Mouse (Mus musculus) hindbrain, embryonic 14.5 days (tissue): ENCODE data around the gene 1700029F12Rik. TPM values are rescaled to one million over a fixed set of nuclear protein-coding genes. Genes with fewer than 3 reads are reported as not detected.

ENCODE experiments used
- ATAC-seq: fragments of 200-750 bp; cut with Nextera tagmentation; 2 replicates; pipeline ENCODE4 v1.8.0; 2017; ENCODE audit warnings: moderate number of reproducible peaks, mild to moderate bottlenecking, moderate TSS enrichment, moderate library complexity; ENCODE audit not compliant: low FRiP score
- DNase-seq: peaks from one replicate; pipeline ENCODE4 v3.0.0-alpha.2; 2015; ENCODE audit warnings: low spot score
- H3K27ac ChIP-seq: fragments of 300-500 bp; sonication (generic); 2 replicates; pipeline ENCODE4 v1.5.1; 2014; ENCODE audit warnings: mild to moderate bottlenecking, moderate library complexity
- H3K27me3 ChIP-seq: fragments of 300-500 bp; sonication (generic); 2 replicates; pipeline ENCODE4 v1.6.1; 2014; ENCODE audit warnings: mild to moderate bottlenecking, low read length, mixed read lengths; ENCODE audit not compliant: control insufficient read depth, insufficient read depth
- H3K36me3 ChIP-seq: fragments of 300-500 bp; sonication (generic); replicated peaks from 2 replicates; pipeline ENCODE4 v1.6.1; 2014; ENCODE audit not compliant: control insufficient read depth, insufficient read depth
- H3K4me1 ChIP-seq: fragments of 300-500 bp; sonication (generic); replicated peaks from 2 replicates; pipeline ENCODE4 v1.6.1; 2014; ENCODE audit warnings: antibody characterized with exemption, low read length, mixed read lengths; ENCODE audit not compliant: control insufficient read depth, insufficient read depth
- H3K4me2 ChIP-seq: fragments of 300-500 bp; sonication (generic); replicated peaks from 2 replicates; pipeline ENCODE4 v1.6.1; 2014; ENCODE audit warnings: mild to moderate bottlenecking, moderate library complexity
- H3K4me3 ChIP-seq: fragments of 300-500 bp; sonication (generic); replicated peaks from 2 replicates; pipeline ENCODE4 v1.5.1; 2014; ENCODE audit warnings: mild to moderate bottlenecking, low read length
- H3K9ac ChIP-seq: fragments of 300-500 bp; sonication (generic); 2 replicates; pipeline ENCODE4 v1.6.1; 2014
- H3K9me3 ChIP-seq: fragments of 300-500 bp; sonication (generic); 2 replicates; pipeline ENCODE4 v1.6.1; 2016; ENCODE audit warnings: low read length; ENCODE audit not compliant: control insufficient read depth
- WGBS: fragments of 180-500 bp; shearing (Covaris S2); extraction: QIAGEN DNeasy Blood & Tissue Kit; methylation state at CpG from one replicate; pipeline ENCODE4 v1.1.7; 2014; 5-methylcytosine and 5-hydroxymethylcytosine counted together
- polyA plus RNA-seq: library from polyadenylated mRNA; unstranded; fragments of >200 nt; fragmentation: Nextera tagmentation; extraction: Ambion mirVana; gene quantifications from 2 replicates; pipeline ENCODE4 v1.2.1, GENCODE M21; 2014

Gene 1700029F12Rik
- not detected in 2 replicates for polyA plus RNA-seq

GRCm38 (mm10) chr13:97034262-97034661 lies at the start of gene 1700029F12Rik:
TSS of gene 1700029F12Rik (minus strand) at chr13:97034362.
- no peak for DNase-seq
- WGBS = 88% methylated on average over 2 of the region's 2 CpGs
- Histone ChIP-seq H3K4me1 (no peaks in the 10 kb centered on the region), H3K9ac (no peak within 1 kb of the TSS), H3K27ac (no peak within 1 kb of the TSS), H3K4me3 (no peak within 1 kb of the TSS), H3K4me2 (no peak within 1 kb of the TSS), H3K36me3 (no peaks in the 10 kb centered on the region), H3K9me3 (no peaks in the 10 kb centered on the region), H3K27me3 (no peaks in the 10 kb centered on the region)
- no peak for ATAC-seq

DNA sequence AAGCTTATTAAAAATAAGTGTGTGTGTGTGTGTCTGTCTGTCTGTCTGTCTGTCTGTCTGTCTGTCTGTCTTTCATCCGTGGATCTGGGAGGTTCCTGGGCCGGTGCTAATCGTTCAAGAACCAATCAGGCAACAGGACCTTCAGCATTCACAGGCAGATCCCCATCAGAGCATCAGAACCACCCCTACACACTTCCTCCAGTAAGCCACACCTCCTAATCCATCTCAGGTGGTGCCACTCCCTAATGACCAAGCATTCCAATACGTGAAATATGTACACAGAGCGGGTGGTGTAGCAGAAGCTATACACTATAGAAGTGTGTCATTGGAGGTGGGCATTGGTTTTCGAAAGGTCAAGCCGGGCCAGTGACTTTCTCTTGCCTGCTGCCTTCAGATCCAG lies 48.3 kb upstream of the 1700029F12Rik start:
- H3K27me3 ChIP-seq = no peaks in the 10 kb centered on the region
- no peak overlapping the region for H3K9ac ChIP-seq
- no peak for ATAC-seq
- no peak overlapping the region for H3K4me3 ChIP-seq
- no peak for DNase-seq
- no peak overlapping the region for H3K4me2 ChIP-seq
- H3K4me1 ChIP-seq = no peaks in the 10 kb centered on the region
- H3K36me3 ChIP-seq = no peaks in the 10 kb centered on the region
- no peaks in the 10 kb centered on the region for H3K9me3 ChIP-seq
- WGBS = 90% methylated on average over 7 of the region's 7 CpGs
- H3K27ac ChIP-seq = no peak overlapping the region

GRCm38 (mm10) chr13:97080615-97081014 lies 46.5 kb upstream of the 1700029F12Rik start:
- H3K9me3 ChIP-seq = no peaks in the 10 kb centered on the region
- ATAC-seq = no peak
- no peak overlapping the region for H3K4me2 ChIP-seq
- no peaks in the 10 kb centered on the region for H3K36me3 ChIP-seq
- WGBS = 90% methylated on average over 3 of the region's 3 CpGs
- no peaks in the 10 kb centered on the region for H3K27me3 ChIP-seq
- H3K4me3 ChIP-seq = no peak overlapping the region
- DNase-seq = no peak
- no peak overlapping the region for H3K9ac ChIP-seq
- H3K4me1 ChIP-seq = no peaks in the 10 kb centered on the region
- H3K27ac ChIP-seq = no peak overlapping the region

- H3K36me3 ChIP-seq = no peaks in the 10 kb centered on the region
- H3K27me3 ChIP-seq = no peaks in the 10 kb centered on the region
- H3K4me2 ChIP-seq = no peak overlapping the region
- H3K4me1 ChIP-seq = no peaks in the 10 kb centered on the region
- no peak for DNase-seq
- no peak overlapping the region for H3K27ac ChIP-seq
- no peak for ATAC-seq
- H3K4me3 ChIP-seq = no peak overlapping the region
- H3K9me3 ChIP-seq = no peaks in the 10 kb centered on the region
- H3K9ac ChIP-seq = no peak overlapping the region
- WGBS = 87% methylated on average over 2 of the region's 2 CpGs
These were observed 46.0 kb upstream of the 1700029F12Rik start for GRCm38 (mm10) chr13:97080201-97080600.

DNA sequence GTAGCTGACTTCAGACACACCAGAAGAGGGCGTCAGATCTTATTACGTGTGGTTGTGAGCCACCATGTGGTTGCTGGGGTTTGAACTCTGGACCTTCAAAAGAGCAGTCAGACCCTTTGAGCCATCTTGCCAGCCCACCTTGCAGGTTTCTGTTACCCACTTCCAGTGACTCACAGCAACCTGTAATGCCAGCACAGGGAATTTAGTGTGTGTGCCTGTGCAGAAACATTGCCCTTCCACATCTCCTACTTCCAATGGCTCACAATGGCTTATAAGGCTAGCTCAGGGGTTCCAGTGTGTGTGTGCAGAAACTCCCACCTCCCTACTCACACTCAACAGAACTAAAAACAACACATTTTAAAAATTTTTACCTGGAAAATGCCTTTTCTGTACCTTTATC lies 43.4 kb upstream of the 1700029F12Rik start:
- Histone ChIP-seq H3K36me3 (no peaks in the 10 kb centered on the region), H3K4me1 (0 out of 2 replicates have a peak, but pooled peaks cover 3% of the 10 kb centered on the region), H3K27ac (no peak overlapping the region), H3K4me2 (no peak overlapping the region), H3K4me3 (no peak overlapping the region), H3K9me3 (no peaks in the 10 kb centered on the region), H3K9ac (no peak overlapping the region), H3K27me3 (no peaks in the 10 kb centered on the region)
- WGBS = 92% methylated on average over 2 of the region's 2 CpGs
- ATAC-seq (no peak), DNase-seq (no peak)

GRCm38 (mm10) chr13:97073497-97073896 lies 39.3 kb upstream of the 1700029F12Rik start:
- Histone ChIP-seq H3K4me3 (no peak overlapping the region), H3K27ac (no peak overlapping the region), H3K4me2 (peak overlapping the region; percentile 79), H3K9ac (no peak overlapping the region), H3K9me3 (no peaks in the 10 kb centered on the region), H3K36me3 (no peaks in the 10 kb centered on the region), H3K27me3 (no peaks in the 10 kb centered on the region), H3K4me1 (0 out of 2 replicates have a peak, but pooled peaks cover 3% of the 10 kb centered on the region)
- DNase-seq (no peak), ATAC-seq (no peak)
- 45% methylated on average over 1 of the region's 1 CpGs for WGBS

- DNase-seq (peak; percentile 58), ATAC-seq (peak; percentile 84)
- no peaks in the 10 kb centered on the region for H3K9me3 ChIP-seq
- H3K36me3 ChIP-seq = no peaks in the 10 kb centered on the region
- H3K27ac ChIP-seq = peak overlapping the region; percentile 95
- under 1% methylated on average over 63 of the region's 76 CpGs for WGBS
- 0 out of 2 replicates have a peak, but pooled peaks cover 3% of the 10 kb centered on the region for H3K4me1 ChIP-seq
- H3K4me3 ChIP-seq = peak overlapping the region; percentile 88
- peak overlapping the region; percentile 79 for H3K4me2 ChIP-seq
- peaks cover 9% of the 10 kb centered on the region; the same call in 1 of the 2 replicates for H3K27me3 ChIP-seq
- H3K9ac ChIP-seq = peak overlapping the region; percentile 96
These were observed 37.6 kb upstream of the 1700029F12Rik start for GRCm38 (mm10) chr13:97071626-97072241.

DNA sequence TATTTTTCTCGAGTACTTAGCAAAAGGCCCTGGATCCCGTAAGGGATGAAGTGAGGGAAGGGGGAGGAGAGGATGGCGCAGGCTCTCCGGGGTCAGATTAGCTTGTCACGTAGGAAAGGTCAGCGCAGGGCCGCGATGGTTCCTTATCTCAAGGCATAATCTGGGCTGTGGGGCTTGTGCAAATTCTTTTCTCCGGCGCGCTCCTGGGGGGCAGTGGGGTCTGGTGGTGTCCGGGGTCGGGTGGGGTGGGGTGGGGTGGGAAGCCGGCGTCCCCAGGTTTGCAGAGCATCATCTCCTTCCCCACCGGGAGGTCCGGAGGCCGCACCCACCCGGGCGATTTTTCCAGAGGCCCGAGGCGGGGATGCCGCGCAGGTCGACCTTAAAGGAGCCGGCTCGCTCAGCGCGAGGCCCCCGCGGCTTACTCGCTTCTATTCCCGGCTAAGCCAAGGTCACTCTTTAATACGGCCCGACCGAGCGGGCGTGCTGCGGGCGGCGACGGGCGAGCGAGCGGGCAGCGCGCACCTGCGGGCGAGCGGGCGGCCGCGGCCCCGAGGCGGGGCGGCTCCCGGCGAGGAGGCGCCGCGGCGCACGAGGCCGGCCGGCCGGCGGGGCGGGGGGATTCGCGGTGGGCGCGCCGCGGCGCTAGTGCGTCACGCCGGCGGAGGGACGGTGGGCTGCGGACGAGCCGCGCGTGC lies 36.9 kb upstream of the 1700029F12Rik start:
- DNase-seq (peak; percentile 75), ATAC-seq (peak; percentile 86)
- Histone ChIP-seq H3K4me3 (peak overlapping the region; percentile 88), H3K36me3 (no peaks in the 10 kb centered on the region), H3K27me3 (peaks cover 9% of the 10 kb centered on the region; the same call in 1 of the 2 replicates), H3K4me1 (0 out of 2 replicates have a peak, but pooled peaks cover 3% of the 10 kb centered on the region), H3K9me3 (no peaks in the 10 kb centered on the region), H3K4me2 (peak overlapping the region; percentile 79), H3K27ac (peak overlapping the region; percentile 95), H3K9ac (peak overlapping the region; percentile 96)
- WGBS = under 1% methylated on average over 35 of the region's 85 CpGs

- Histone ChIP-seq H3K4me1 (no peaks in the 10 kb centered on the region), H3K36me3 (no peaks in the 10 kb centered on the region), H3K9me3 (no peaks in the 10 kb centered on the region), H3K4me3 (no peak overlapping the region), H3K4me2 (no peak overlapping the region), H3K9ac (no peak overlapping the region), H3K27ac (no peak overlapping the region), H3K27me3 (peaks cover 9% of the 10 kb centered on the region; the same call in 1 of the 2 replicates)
- DNase-seq (no peak), ATAC-seq (no peak)
- 45% methylated on average over 8 of the region's 8 CpGs for WGBS
These were observed 34.0 kb upstream of the 1700029F12Rik start for GRCm38 (mm10) chr13:97068151-97068550.
